Mouse (Mus musculus): ENCODE data around the gene Patz1. TPM values are rescaled to one million over a fixed set of nuclear protein-coding genes. Genes with fewer than 3 reads are reported as not detected.

The Patz1 gene
- total RNA-seq, 2 experiments from 2014 or later, result 31.8 to 31.9 TPM

GRCm38 (mm10) chr11:3348576-3349342 is 60.1 kb downstream of the Patz1 start:
- DNase-seq (ENCODE audit: low spot score in 2 of 2), result no peak

- no peak for DNase-seq (ENCODE audit: low spot score in 2 of 2)
Measured at GRCm38 (mm10) chr11:3349343-3349695, 60.6 kb downstream of the Patz1 start.

GRCm38 (mm10) chr11:3352131-3352530 is 63.5 kb downstream of the Patz1 start:
- no peak for DNase-seq (ENCODE audit: low spot score in 2 of 2)

- no peak for DNase-seq (ENCODE audit: low spot score in 2 of 2)
Measured at GRCm38 (mm10) chr11:3352990-3353585, 64.4 kb downstream of the Patz1 start.

Other genes with a start within 250 kb of the Patz1 start
- 10 to 100 TPM; 39.0 to 41.7 TPM for gene Sfi1, start 95.4 kb upstream of the Patz1 start, total RNA-seq (2021)
- gene Eif4enif1, start 86.5 kb upstream of the Patz1 start, total RNA-seq (2021), result 10 to 100 TPM; 45.8 to 53.6 TPM
- 10 to 100 TPM; 63.9 to 64.1 TPM for gene Drg1, start 22.5 kb upstream of the Patz1 start, total RNA-seq (2021)
- 10 to 100 TPM; 14.9 to 18.2 TPM for gene Pik3ip1, start 41.5 kb downstream of the Patz1 start, total RNA-seq (2021)
- 10 to 100 TPM; 23.6 to 28.2 TPM for gene Limk2, start 120.3 kb downstream of the Patz1 start, total RNA-seq (2021)
- 10 to 100 TPM; 24.2 to 26.5 TPM for gene Rnf185, start 163.5 kb downstream of the Patz1 start, total RNA-seq (2021)
- gene Pla2g3, start 199.4 kb downstream of the Patz1 start, total RNA-seq (2021), result under 1 TPM in 1 of 2 experiments, not detected in 1; 0.10 TPM
- 1 to 10 TPM in 1 of 2 experiments, under 1 TPM in 1; 0.65 to 1.5 TPM for gene Inpp5j, start 215.9 kb downstream of the Patz1 start, total RNA-seq (2021)
- 10 to 100 TPM; 85.5 to 88.7 TPM for gene Selenom, start 225.8 kb downstream of the Patz1 start, total RNA-seq (2021)

All from gastrocnemius, postnatal 4 days (tissue).